Mouse (Mus musculus) limb, embryonic 11.5 days (tissue): Measurements from ENCODE around the gene Mtap. TPM values are rescaled to one million over a fixed set of nuclear protein-coding genes. Genes with fewer than 3 reads are reported as not detected.

Experiments used
- ATAC-seq: fragments of 200-750 bp; cut with Nextera tagmentation; 2 replicates; pipeline ENCODE4 v1.8.0; 2017; ENCODE audit warnings: low read depth; ENCODE audit not compliant: insufficient number of reproducible peaks, low FRiP score, low TSS enrichment
- DNase-seq: peaks from one replicate; pipeline ENCODE4 v3.0.0-alpha.2; 2015; ENCODE audit warnings: low spot score
- H3K27ac ChIP-seq: fragments of 300-500 bp; sonication (generic); replicated peaks from 2 replicates; pipeline ENCODE4 v1.5.1; 2014; ENCODE audit warnings: low read depth, mild to moderate bottlenecking, low read length
- H3K27me3 ChIP-seq: fragments of 300-500 bp; sonication (generic); 2 replicates; pipeline ENCODE4 v1.6.1; 2014; ENCODE audit warnings: mild to moderate bottlenecking, low read length, mixed read lengths; ENCODE audit not compliant: control insufficient read depth, insufficient read depth
- H3K36me3 ChIP-seq: fragments of 300-500 bp; sonication (generic); 2 replicates; pipeline ENCODE4 v1.6.1; 2014; ENCODE audit warnings: mild to moderate bottlenecking, low read length, moderate library complexity, mixed read lengths; ENCODE audit not compliant: control insufficient read depth, insufficient read depth
- H3K4me1 ChIP-seq: fragments of 300-500 bp; sonication (generic); 2 replicates; pipeline ENCODE4 v1.6.1; 2014; ENCODE audit warnings: low read length, mixed read lengths; ENCODE audit not compliant: control insufficient read depth, insufficient read depth
- H3K4me2 ChIP-seq: fragments of 300-500 bp; sonication (generic); 2 replicates; pipeline ENCODE4 v1.6.1; 2014; ENCODE audit warnings: low read depth, mild to moderate bottlenecking, moderate library complexity; ENCODE audit not compliant: severe bottlenecking
- H3K4me3 ChIP-seq: fragments of 300-500 bp; sonication (generic); 2 replicates; pipeline ENCODE4 v1.5.1; 2014; ENCODE audit warnings: low read depth, low read length
- H3K9ac ChIP-seq: fragments of 300-500 bp; sonication (generic); 2 replicates; pipeline ENCODE4 v1.6.1; 2014; ENCODE audit warnings: mild to moderate bottlenecking, low read length
- H3K9me3 ChIP-seq: fragments of 300-500 bp; sonication (generic); 2 replicates; pipeline ENCODE4 v1.6.1; 2016; ENCODE audit warnings: low read length; ENCODE audit not compliant: control insufficient read depth
- WGBS: fragments of 180-500 bp; shearing (Covaris S2); extraction: QIAGEN DNeasy Blood & Tissue Kit; methylation state at CpG from one replicate; pipeline ENCODE4 v1.1.7; 2014; 5-methylcytosine and 5-hydroxymethylcytosine counted together
- polyA plus RNA-seq: library from polyadenylated mRNA; unstranded; fragments of >200 nt; fragmentation: Nextera tagmentation; extraction: Ambion mirVana; gene quantifications from 2 replicates; pipeline ENCODE4 v1.2.1, GENCODE M21; 2014

The Mtap gene
- polyA plus RNA-seq, 1 experiment from 2014 or later, result 113 TPM

DNA sequence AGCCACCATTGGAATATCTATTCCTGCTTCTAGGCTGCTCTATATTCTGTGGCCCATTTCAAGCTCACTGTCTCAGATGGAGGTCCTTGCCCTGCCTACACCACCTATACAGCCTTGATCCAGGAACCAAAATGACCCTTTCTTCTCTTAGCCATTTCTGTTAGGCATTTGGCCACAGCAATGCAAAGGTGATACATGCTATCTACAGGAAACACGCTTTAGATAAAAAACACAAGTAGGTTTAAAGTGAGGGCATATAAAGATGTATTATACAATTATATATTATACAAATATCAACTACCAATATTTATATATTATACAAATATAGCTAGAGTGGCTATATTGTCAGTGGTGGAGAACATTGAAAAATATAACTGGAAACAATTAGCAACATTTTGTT lies 63.9 kb downstream of the Mtap start:
- peak; percentile 0 for DNase-seq
- H3K27me3 ChIP-seq, result no peaks in the 10 kb centered on the region
- ATAC-seq, result no peak
- H3K9ac ChIP-seq, result no peak overlapping the region
- no peaks in the 10 kb centered on the region for H3K36me3 ChIP-seq
- no peaks in the 10 kb centered on the region for H3K4me1 ChIP-seq
- no peak overlapping the region for H3K4me2 ChIP-seq
- H3K4me3 ChIP-seq, result no peak overlapping the region
- no peak overlapping the region for H3K27ac ChIP-seq
- H3K9me3 ChIP-seq, result no peaks in the 10 kb centered on the region
- whole genome bisulfite sequencing, result 82% methylated on average over 1 of the region's 1 CpGs

DNA sequence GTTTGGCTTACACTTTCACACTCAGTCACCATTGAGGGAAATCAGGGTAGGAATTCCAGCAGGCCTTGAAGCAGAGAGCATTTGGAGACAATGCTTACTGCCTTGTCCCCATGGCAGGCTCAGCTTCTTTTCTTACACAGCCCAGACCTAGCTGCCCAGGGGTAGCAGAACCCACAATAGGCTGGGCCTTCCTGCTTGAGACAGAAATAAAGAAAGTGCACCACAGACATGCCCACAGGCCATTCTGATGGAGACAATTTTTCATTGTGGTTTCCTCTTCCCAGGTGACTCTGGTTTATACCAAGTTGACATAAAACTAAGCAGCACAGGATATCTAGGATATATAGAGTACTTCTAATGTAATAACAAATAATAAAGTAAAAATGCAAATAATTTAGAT lies 72.4 kb downstream of the Mtap start:
- DNase-seq (peak; percentile 7), ATAC-seq (no peak)
- H3K4me1 ChIP-seq, result no peaks in the 10 kb centered on the region

DNA sequence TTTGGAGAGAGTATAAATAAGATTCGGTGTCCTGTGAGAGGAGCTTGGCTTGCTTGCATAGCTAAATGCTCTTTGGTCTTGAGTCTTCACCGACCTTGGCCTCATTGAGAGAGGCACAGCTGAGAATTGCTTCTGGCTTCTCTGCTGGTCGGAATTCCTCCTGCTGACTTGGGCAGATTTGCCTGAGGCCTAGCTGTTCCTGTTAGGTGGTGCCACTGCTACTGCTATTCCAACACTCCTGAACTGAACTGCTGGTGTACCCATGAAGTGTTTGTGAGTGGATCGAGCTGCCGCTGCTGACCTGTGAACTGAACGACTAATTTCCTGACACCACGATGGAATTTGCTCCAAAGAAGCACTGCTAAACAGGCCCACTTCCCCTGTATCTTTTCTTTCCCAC lies 73.4 kb downstream of the Mtap start:
- Histone ChIP-seq H3K36me3 (no peaks in the 10 kb centered on the region), H3K27ac (no peak overlapping the region), H3K27me3 (no peaks in the 10 kb centered on the region), H3K4me1 (no peaks in the 10 kb centered on the region), H3K9me3 (no peaks in the 10 kb centered on the region), H3K4me2 (no peak overlapping the region), H3K4me3 (no peak overlapping the region), H3K9ac (no peak overlapping the region)
- ATAC-seq (no peak), DNase-seq (peak; percentile 15)
- WGBS, result 69% methylated on average over 7 of the region's 7 CpGs

More for the DNA sequence above, 72.4 kb downstream of the Mtap start:
- no peak overlapping the region for H3K27ac ChIP-seq
- no peak overlapping the region for H3K4me2 ChIP-seq
- no peak overlapping the region for H3K4me3 ChIP-seq
- H3K9ac ChIP-seq, result no peak overlapping the region
- H3K27me3 ChIP-seq, result no peaks in the 10 kb centered on the region
- no peaks in the 10 kb centered on the region for H3K9me3 ChIP-seq
- no peaks in the 10 kb centered on the region for H3K36me3 ChIP-seq

DNA sequence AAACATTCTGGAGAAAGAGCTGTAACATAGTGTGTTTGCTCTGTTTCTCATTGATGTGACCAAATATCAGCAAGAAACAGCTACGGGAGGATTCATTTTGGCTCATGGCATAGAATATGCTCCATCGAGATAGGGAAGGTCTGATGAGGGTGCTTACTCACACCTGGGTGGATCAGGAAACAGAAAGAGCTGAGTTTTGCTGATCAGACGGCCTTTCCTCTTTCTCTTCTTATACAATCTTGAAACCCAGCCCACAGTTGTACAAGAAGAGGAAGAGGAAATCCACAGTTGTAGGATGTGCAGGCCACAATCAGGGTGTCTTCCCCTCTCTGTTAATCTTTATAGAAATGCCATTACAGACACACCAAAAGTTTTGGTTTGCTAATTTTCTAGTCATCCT lies 75.3 kb downstream of the Mtap start:
- no peaks in the 10 kb centered on the region for H3K36me3 ChIP-seq
- H3K9ac ChIP-seq, result no peak overlapping the region
- H3K4me2 ChIP-seq, result no peak overlapping the region
- DNase-seq (no peak), ATAC-seq (no peak)
- H3K4me1 ChIP-seq, result no peaks in the 10 kb centered on the region
- no peak overlapping the region for H3K4me3 ChIP-seq
- no peaks in the 10 kb centered on the region for H3K27me3 ChIP-seq
- H3K9me3 ChIP-seq, result no peaks in the 10 kb centered on the region
- no peak overlapping the region for H3K27ac ChIP-seq
- 81% methylated on average over 3 of the region's 3 CpGs for WGBS

Other genes starting within 250 kb of the Mtap start
- not detected in 2 replicates for gene Cdkn2a, start 157.5 kb downstream of the Mtap start, polyA plus RNA-seq
- gene Cdkn2b, start 173.9 kb downstream of the Mtap start, polyA plus RNA-seq, result 0.65 and 1.2 TPM in 2 replicates